Mouse (Mus musculus) liver, embryonic 12.5 days (tissue): ENCODE data around the gene Pla2g7. TPM values are rescaled to one million over a fixed set of nuclear protein-coding genes. Genes with fewer than 3 reads are reported as not detected.

Experiments used
- ATAC-seq: fragments of 200-750 bp; cut with Nextera tagmentation; 2 replicates; pipeline ENCODE4 v1.8.0; 2017; ENCODE audit warnings: moderate number of reproducible peaks, mild to moderate bottlenecking, moderate library complexity
- H3K27ac ChIP-seq: fragments of 300-500 bp; sonication (generic); 2 replicates; pipeline ENCODE4 v1.5.1; 2016; ENCODE audit warnings: mild to moderate bottlenecking
- H3K27me3 ChIP-seq: fragments of 300-500 bp; sonication (generic); replicated peaks from 2 replicates; pipeline ENCODE4 v1.6.1; 2016; ENCODE audit warnings: mild to moderate bottlenecking, moderate library complexity
- H3K36me3 ChIP-seq: fragments of 300-500 bp; sonication (generic); 2 replicates; pipeline ENCODE4 v1.6.1; 2016; ENCODE audit warnings: mild to moderate bottlenecking, moderate library complexity
- H3K4me1 ChIP-seq: fragments of 300-500 bp; sonication (generic); 2 replicates; pipeline ENCODE4 v1.6.1; 2016
- H3K4me2 ChIP-seq: fragments of 300-500 bp; sonication (generic); 2 replicates; pipeline ENCODE4 v1.6.1; 2016; ENCODE audit warnings: mild to moderate bottlenecking, moderate library complexity
- H3K4me3 ChIP-seq: fragments of 300-500 bp; sonication (generic); 2 replicates; pipeline ENCODE4 v1.5.1; 2016; ENCODE audit warnings: mild to moderate bottlenecking, moderate library complexity
- H3K9ac ChIP-seq: fragments of 300-500 bp; sonication (generic); 2 replicates; pipeline ENCODE4 v1.6.1; 2016; ENCODE audit warnings: mild to moderate bottlenecking, moderate library complexity
- H3K9me3 ChIP-seq: fragments of 300-500 bp; sonication (generic); replicated peaks from 2 replicates; pipeline ENCODE4 v1.6.1; 2016; ENCODE audit warnings: mild to moderate bottlenecking, moderate library complexity
- WGBS: fragments of 180-500 bp; shearing (Covaris S2); methylation state at CpG from one replicate; pipeline ENCODE4 v1.1.7; 2016; ENCODE audit not compliant: insufficient replicate concordance; 5-methylcytosine and 5-hydroxymethylcytosine counted together
- polyA plus RNA-seq: library from polyadenylated mRNA; unstranded; fragments of >200 nt; fragmentation: Nextera tagmentation; extraction: Ambion mirVana; gene quantifications from 2 replicates; pipeline ENCODE4 v1.2.1, GENCODE M21; 2016

Gene Pla2g7
- polyA plus RNA-seq, 1 experiment from 2014 or later = 3.6 TPM

DNA sequence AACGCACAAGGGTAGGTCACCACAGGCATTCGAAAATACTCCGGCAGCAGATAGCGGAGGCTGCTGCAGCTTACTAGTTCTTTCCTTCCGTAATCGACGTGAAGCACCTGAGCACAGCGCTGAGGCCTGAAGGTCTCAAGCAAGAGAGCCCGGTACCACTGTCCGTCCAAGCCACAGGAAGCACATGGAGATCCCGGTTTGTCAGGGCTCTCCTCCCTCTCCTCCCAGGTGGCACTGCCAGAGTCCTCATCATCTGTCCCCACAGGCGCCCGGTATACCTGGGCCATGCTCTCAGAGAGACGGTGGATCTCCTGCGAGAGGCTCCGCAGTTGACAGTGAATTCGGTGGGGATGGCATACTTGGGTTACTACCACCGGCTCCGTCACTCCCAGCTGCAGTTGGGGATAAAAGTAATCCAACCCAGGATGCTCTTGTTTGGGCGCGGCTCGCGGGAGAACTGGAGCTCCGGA is 61.2 kb downstream of the Pla2g7 start:
- Histone ChIP-seq H3K4me2 (peak overlapping the region; percentile 56), H3K9me3 (no peaks in the 10 kb centered on the region), H3K27ac (no peak overlapping the region), H3K4me3 (peak overlapping the region; percentile 35; the same call in 1 of the 2 replicates), H3K27me3 (peaks cover 63% of the 10 kb centered on the region), H3K4me1 (peaks cover 8% of the 10 kb centered on the region), H3K9ac (no peak overlapping the region), H3K36me3 (no peaks in the 10 kb centered on the region)
- ATAC-seq = no peak
- 24% methylated on average over 24 of the region's 24 CpGs for WGBS

DNA sequence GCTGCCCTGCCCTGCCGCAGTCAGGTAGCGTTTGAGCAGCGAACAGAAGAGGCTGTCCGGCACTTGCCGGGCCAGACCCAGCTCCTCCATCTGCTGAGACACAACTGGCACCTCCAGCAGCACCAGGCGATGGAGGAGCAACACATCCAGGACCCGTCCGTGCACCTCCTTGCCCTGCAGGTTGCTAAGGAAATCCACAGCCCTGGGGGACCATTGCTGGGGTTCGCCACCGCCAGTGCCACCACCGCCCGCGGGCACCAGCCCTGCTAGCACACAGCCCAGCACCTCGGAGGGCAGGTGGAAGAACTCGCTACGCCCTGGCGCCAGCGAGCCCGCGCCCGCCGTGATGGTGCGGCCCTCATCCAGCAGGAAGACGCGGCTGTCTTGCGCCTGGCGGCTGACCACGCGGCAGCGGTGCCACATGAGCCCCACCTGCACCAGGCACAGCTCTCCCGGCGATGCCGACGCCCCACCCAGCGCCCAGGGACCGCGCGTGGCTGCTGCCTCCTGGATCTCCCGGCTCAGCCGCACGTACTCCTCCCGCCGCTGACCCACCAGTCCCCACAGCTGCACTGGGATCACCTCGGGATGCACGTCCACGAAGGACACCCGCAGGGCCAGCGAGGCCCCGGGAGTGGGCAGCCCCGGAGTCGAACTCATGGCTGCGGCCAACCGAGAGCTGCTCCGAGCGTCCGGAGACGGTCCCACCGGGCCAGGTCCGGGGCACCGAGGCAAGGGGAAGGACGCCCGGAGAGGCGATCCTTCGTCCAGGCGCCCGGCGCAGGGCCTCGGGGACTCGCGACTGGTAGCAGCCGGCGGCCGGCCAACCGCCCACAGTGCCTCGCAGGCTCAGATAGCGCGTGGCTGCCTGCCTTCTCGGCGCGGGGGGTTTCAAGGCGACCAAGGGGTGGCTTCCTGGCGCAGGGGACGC is 61.9 kb downstream of the Pla2g7 start, which contains the start of gene Tdrd6:
TSS of gene Tdrd6 (minus strand) at position 804 of the 931 bp plus-strand sequence.
- ATAC-seq = no peak
- Histone ChIP-seq H3K4me3 (peak within 1 kb of the TSS; percentile 35), H3K4me1 (peaks cover 8% of the 10 kb centered on the region), H3K9me3 (no peaks in the 10 kb centered on the region), H3K36me3 (no peaks in the 10 kb centered on the region), H3K27ac (no peak within 1 kb of the TSS), H3K27me3 (peaks cover 63% of the 10 kb centered on the region), H3K9ac (no peak within 1 kb of the TSS), H3K4me2 (peak within 1 kb of the TSS; percentile 56)
- 7% methylated on average over 81 of the region's 83 CpGs for WGBS

DNA sequence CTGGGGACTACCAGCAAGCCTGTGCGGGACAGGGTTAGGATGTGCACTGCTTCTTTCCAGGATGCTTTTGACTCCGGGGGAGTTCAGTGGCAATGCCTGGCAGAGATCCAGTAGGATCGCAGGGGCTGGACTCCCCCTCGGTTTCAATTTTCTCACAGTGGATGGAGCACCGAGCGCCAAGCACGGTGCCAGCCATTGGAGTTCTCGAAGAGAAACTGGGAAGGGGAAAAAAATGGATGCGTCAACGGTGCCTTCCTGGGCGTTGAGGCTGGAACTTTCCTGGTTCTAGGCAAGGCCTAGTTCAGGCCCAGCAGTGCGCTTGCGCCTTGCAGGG is 62.5 kb downstream of the Pla2g7 start:
- no peak overlapping the region for H3K4me3 ChIP-seq
- no peak overlapping the region for H3K9ac ChIP-seq
- H3K4me2 ChIP-seq = 0 out of 2 replicates have a peak overlapping the region, but pooled peaks have one; percentile 56
- no peak for ATAC-seq
- no peaks in the 10 kb centered on the region for H3K36me3 ChIP-seq
- WGBS = 45% methylated on average over 13 of the region's 13 CpGs
- peaks cover 63% of the 10 kb centered on the region for H3K27me3 ChIP-seq
- H3K27ac ChIP-seq = no peak overlapping the region
- H3K9me3 ChIP-seq = no peaks in the 10 kb centered on the region
- peaks cover 8% of the 10 kb centered on the region for H3K4me1 ChIP-seq

DNA sequence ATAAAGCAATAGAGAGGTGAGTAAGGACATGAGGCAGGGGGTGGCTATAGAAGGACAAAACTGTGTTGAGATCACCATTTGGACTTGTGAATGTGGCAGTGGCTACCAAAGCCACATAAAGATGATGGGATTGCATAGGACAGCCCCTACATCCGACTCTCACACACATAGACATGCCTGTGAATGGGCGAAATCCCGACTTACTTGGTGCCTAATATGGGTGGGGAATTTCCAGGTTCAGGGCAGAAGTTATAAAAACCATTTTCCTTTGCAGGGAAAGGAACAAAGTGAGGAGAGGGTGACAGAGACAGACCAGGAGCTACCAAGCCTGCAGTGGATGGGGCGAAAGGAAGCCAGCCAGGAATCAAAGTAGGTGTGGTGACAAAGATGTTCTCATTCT is 69.2 kb downstream of the Pla2g7 start:
- ATAC-seq = no peak
- H3K4me1 ChIP-seq = no peaks in the 10 kb centered on the region
- WGBS = 62% methylated on average over 4 of the region's 4 CpGs

DNA sequence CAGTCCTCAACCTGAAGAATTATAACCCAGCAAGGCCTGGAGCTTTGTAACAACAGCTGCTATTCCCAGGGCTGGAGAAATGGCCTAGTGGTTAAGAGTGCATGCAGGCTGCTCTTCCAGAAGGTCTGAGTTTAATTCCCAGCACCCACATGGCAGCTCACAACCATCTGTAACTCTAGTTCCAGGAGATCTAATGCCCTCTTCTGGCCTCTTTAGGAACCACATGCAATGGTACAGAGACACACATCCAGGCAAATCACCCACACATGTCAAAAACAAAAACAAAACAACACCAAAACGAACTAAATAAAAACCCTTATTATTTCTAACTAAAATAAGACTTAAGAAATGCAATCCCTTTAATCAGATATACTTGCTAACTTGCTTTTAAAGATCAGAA is 72.9 kb downstream of the Pla2g7 start:
- 36% methylated on average over 1 of the region's 1 CpGs for WGBS
- H3K36me3 ChIP-seq = no peaks in the 10 kb centered on the region

More for the DNA sequence above, 69.2 kb downstream of the Pla2g7 start:
- Histone ChIP-seq H3K27ac (no peak overlapping the region), H3K4me3 (no peak overlapping the region), H3K27me3 (peaks cover 6% of the 10 kb centered on the region; the same call in 1 of the 2 replicates), H3K9ac (no peak overlapping the region), H3K9me3 (no peaks in the 10 kb centered on the region), H3K36me3 (no peaks in the 10 kb centered on the region), H3K4me2 (no peak overlapping the region)

DNA sequence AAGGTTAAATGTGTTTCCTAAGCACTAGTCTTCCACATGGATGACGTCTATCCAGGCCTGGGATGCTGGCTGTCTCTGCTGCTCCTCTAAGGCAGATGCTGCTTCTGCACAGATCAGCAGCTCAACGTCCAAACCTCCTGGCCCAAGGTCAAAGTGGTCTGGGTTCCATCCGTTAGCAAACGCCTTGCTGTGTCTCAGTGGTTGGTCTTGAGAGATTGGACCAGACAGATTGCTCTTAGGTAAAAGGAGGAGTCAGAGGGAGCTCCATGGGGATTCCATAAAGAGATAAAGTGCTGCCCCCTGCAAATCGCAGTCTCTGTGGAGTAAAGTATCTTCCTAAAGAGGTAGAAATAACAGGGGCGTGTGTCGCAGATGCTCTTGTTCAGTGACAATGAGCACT is 75.3 kb downstream of the Pla2g7 start:
- H3K4me2 ChIP-seq = no peak overlapping the region
- H3K4me3 ChIP-seq = no peak overlapping the region
- no peak overlapping the region for H3K27ac ChIP-seq
- H3K9me3 ChIP-seq = no peaks in the 10 kb centered on the region
- no peak for ATAC-seq
- no peaks in the 10 kb centered on the region for H3K27me3 ChIP-seq
- peaks cover 10% of the 10 kb centered on the region; the same call in 1 of the 2 replicates for H3K4me1 ChIP-seq
- no peaks in the 10 kb centered on the region for H3K36me3 ChIP-seq
- 70% methylated on average over 7 of the region's 7 CpGs for WGBS
- H3K9ac ChIP-seq = no peak overlapping the region

More for the DNA sequence above, 72.9 kb downstream of the Pla2g7 start:
- Histone ChIP-seq H3K9me3 (no peaks in the 10 kb centered on the region), H3K4me3 (no peak overlapping the region), H3K27ac (no peak overlapping the region), H3K27me3 (no peaks in the 10 kb centered on the region), H3K4me1 (peaks cover 10% of the 10 kb centered on the region; the same call in 1 of the 2 replicates), H3K4me2 (no peak overlapping the region), H3K9ac (no peak overlapping the region)
- ATAC-seq = no peak

DNA sequence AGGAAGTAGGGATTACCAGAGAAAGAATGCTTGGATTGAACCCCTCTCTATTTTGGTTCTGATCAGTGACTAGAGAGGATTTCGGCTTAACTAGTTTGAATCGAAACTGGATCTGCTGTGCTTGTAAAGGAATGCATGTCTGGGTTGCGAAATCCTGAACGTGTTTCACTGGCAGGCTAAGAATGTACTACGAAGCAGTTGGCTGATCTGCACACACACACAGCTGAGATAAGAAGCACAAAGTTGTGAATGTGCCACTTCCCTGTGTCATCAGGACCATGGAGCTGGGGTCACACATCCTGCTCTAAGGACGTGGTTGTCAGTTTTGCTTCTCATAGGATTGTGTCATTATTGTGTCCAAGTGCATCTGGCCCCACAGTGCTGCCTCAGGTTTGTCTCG is 76.5 kb downstream of the Pla2g7 start:
- Histone ChIP-seq H3K9ac (no peak overlapping the region), H3K4me3 (no peak overlapping the region), H3K4me2 (no peak overlapping the region), H3K9me3 (no peaks in the 10 kb centered on the region), H3K27me3 (no peaks in the 10 kb centered on the region), H3K4me1 (peaks cover 10% of the 10 kb centered on the region; the same call in 1 of the 2 replicates), H3K27ac (no peak overlapping the region), H3K36me3 (no peaks in the 10 kb centered on the region)
- no peak for ATAC-seq
- 29% methylated on average over 7 of the region's 7 CpGs for WGBS

DNA sequence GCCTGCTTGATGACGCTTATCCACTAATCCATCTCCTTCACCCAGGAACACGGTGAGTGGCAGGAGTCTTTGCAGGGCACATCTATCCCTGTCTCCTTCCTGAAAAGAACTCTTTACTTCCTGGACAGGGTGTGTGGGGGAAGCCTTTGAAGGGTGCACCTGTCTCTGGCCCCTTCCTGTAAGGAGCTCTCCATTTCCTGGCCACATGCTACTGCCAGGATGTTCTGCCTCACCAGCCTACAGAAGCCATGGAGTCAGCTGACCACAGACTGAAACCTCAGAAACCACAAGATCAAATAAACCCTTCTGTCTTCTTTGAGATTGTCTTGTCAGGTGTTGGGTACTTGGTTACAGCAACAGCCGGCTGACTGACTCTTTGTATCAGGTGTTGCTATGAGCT is 77.2 kb downstream of the Pla2g7 start:
- H3K4me3 ChIP-seq = no peak overlapping the region
- no peak overlapping the region for H3K4me2 ChIP-seq
- no peaks in the 10 kb centered on the region for H3K36me3 ChIP-seq
- H3K9ac ChIP-seq = no peak overlapping the region
- no peak for ATAC-seq
- no peaks in the 10 kb centered on the region for H3K27me3 ChIP-seq
- H3K27ac ChIP-seq = no peak overlapping the region
- H3K4me1 ChIP-seq = peaks cover 10% of the 10 kb centered on the region; the same call in 1 of the 2 replicates
- H3K9me3 ChIP-seq = no peaks in the 10 kb centered on the region
- 32% methylated on average over 3 of the region's 3 CpGs for WGBS

DNA sequence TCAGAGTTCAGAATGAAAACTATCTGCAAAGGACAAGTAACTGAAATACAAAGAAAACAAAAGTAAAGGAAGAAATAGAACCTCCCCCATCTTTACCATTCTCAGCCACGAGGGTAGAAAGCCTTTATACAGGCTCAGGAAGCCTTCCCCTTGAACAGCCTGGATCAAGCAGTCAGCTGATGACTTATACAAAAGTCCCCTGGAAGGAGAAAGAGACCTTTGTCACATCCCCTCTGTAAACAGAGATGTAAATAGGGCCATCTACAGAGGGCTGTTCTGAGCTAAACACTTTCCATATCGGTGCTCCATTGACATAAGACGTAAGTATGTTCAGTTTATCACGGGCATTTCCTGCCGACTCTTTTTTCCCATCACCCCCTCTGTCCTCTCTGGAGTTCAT is 79.0 kb downstream of the Pla2g7 start:
- H3K4me2 ChIP-seq = no peak overlapping the region
- H3K27me3 ChIP-seq = no peaks in the 10 kb centered on the region
- H3K4me1 ChIP-seq = peaks cover 10% of the 10 kb centered on the region; the same call in 1 of the 2 replicates
- no peaks in the 10 kb centered on the region for H3K9me3 ChIP-seq
- no peak overlapping the region for H3K4me3 ChIP-seq
- no peak overlapping the region for H3K9ac ChIP-seq
- WGBS = 62% methylated on average over 5 of the region's 5 CpGs
- ATAC-seq = no peak
- H3K27ac ChIP-seq = no peak overlapping the region
- H3K36me3 ChIP-seq = no peaks in the 10 kb centered on the region

DNA sequence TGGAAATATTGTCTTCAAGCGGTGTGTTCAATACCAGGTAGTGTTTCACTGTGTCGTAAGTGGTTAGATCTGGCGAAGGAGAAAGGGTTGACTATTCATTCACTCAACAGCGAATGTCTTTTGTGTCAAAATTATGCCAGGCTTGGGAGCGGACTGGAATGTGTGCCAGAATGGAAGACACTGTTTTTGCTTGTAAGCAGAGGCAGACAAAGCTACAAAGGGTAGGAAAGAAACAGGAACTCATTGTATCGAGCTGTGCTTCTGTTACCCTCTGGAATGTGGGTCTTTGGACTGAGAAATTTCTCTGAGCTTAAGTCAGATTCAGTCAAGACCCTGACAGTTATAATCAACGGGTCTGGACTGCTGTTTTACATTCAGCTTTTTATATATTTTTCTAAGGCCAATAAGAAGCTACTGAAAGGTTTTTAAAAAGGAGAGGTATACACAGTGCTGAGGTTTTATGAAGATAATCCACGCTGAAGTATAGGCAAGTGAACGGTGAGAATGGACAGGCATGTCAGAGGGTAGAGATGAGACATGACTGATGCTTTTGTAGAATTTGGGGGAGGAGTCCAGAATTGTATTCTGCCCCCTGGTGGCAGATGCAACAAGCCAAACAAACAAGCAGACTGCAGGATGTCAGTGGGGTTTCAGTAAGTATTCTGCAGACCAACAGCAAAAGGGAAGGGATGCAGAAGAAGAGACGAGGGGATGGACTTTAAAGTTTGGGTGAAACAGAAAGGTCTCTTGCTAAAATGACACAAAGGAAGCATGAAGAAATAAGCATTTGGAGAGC is 81.9 kb downstream of the Pla2g7 start:
- Histone ChIP-seq H3K4me2 (no peak overlapping the region), H3K9me3 (no peaks in the 10 kb centered on the region), H3K4me1 (no peaks in the 10 kb centered on the region), H3K27ac (no peak overlapping the region), H3K9ac (no peak overlapping the region), H3K27me3 (no peaks in the 10 kb centered on the region), H3K4me3 (no peak overlapping the region), H3K36me3 (no peaks in the 10 kb centered on the region)
- WGBS = 64% methylated on average over 10 of the region's 10 CpGs
- ATAC-seq = no peak

DNA sequence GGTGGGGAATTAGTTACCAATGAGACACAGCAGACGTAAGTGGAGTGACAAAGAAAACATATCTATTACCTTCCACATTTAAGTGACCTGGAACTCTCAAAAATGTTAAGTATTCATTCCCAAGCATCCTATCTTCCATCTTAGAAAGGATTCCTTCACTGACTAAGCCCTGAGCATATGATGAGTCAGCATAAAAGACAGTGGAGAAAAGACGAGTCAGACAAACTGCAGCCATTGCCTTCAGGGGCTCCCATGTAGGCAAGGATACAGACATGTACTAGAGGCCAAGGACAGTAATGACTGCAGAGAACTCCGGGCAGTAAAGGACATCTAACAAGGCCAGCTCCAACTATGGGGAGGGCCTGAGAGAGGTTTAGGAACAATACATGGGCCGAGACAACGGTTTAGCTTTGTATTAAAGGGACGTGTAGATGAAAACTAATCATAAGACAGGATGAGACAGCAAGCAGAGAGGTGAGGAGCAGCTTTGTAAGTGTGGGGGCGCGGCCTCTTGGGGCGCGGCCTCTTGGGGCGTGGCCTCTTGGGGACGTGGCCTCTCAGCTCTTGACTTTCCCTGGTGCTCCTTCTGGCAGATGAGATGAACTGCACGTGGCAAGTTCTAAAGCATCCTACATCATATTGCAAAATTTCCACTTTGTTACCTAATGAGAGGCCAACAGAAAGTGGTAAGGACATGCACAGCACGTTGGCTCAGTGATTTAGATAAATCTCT is 83.6 kb downstream of the Pla2g7 start:
- Histone ChIP-seq H3K4me1 (no peaks in the 10 kb centered on the region), H3K9ac (no peak overlapping the region), H3K9me3 (no peaks in the 10 kb centered on the region), H3K4me3 (no peak overlapping the region), H3K27ac (no peak overlapping the region), H3K4me2 (no peak overlapping the region), H3K27me3 (no peaks in the 10 kb centered on the region), H3K36me3 (no peaks in the 10 kb centered on the region)
- peak; percentile 49; the same call in 1 of the 2 replicates for ATAC-seq
- 59% methylated on average over 14 of the region's 14 CpGs for WGBS
